Mouse (Mus musculus): ENCODE data around the gene Cdk17.

Gene Cdk17

GRCm38 (mm10) chr10:93265833-93266232 is 105.2 kb downstream of the Cdk17 start:
- DNase-seq: no peak

- DNase-seq: no peak
These were observed 105.8 kb downstream of the Cdk17 start for GRCm38 (mm10) chr10:93266521-93266920.

- DNase-seq: no peak
These were observed 106.8 kb downstream of the Cdk17 start for GRCm38 (mm10) chr10:93267509-93267908.

GRCm38 (mm10) chr10:93268339-93268738 is 107.7 kb downstream of the Cdk17 start:
- DNase-seq: no peak

GRCm38 (mm10) chr10:93269744-93270143 is 109.1 kb downstream of the Cdk17 start:
- no peak for DNase-seq

GRCm38 (mm10) chr10:93270889-93271460 is 110.3 kb downstream of the Cdk17 start:
- no peak for DNase-seq

- DNase-seq: no peak
These were observed 111.2 kb downstream of the Cdk17 start for GRCm38 (mm10) chr10:93271831-93272230.

- DNase-seq: peak; percentile 77
These were observed 112.6 kb downstream of the Cdk17 start for GRCm38 (mm10) chr10:93272986-93273982.

GRCm38 (mm10) chr10:93274277-93274696 is 113.6 kb downstream of the Cdk17 start:
- no peak for DNase-seq

- no peak for DNase-seq
These were observed 114.8 kb downstream of the Cdk17 start for GRCm38 (mm10) chr10:93275212-93276136.

- DNase-seq: peak; percentile 65
These were observed 115.7 kb downstream of the Cdk17 start for GRCm38 (mm10) chr10:93276349-93276763.

GRCm38 (mm10) chr10:93276857-93277256 is 116.2 kb downstream of the Cdk17 start:
- no peak for DNase-seq

- DNase-seq: no peak
These were observed 117.7 kb downstream of the Cdk17 start for GRCm38 (mm10) chr10:93278361-93278760.

- DNase-seq: no peak
These were observed 118.4 kb downstream of the Cdk17 start for GRCm38 (mm10) chr10:93279062-93279461.

GRCm38 (mm10) chr10:93280586-93280985 is 119.9 kb downstream of the Cdk17 start:
- DNase-seq: no peak

GRCm38 (mm10) chr10:93281092-93281491 is 120.4 kb downstream of the Cdk17 start:
- no peak for DNase-seq

GRCm38 (mm10) chr10:93282526-93282964 is 121.9 kb downstream of the Cdk17 start:
- peak; percentile 70 for DNase-seq

- no peak for DNase-seq
These were observed 122.6 kb downstream of the Cdk17 start for GRCm38 (mm10) chr10:93283258-93283657.

GRCm38 (mm10) chr10:93285489-93285888 is 124.8 kb downstream of the Cdk17 start:
- no peak for DNase-seq

- DNase-seq: no peak
These were observed 127.0 kb downstream of the Cdk17 start for GRCm38 (mm10) chr10:93287551-93288145.

- DNase-seq: no peak
These were observed 127.7 kb downstream of the Cdk17 start for GRCm38 (mm10) chr10:93288336-93288735.

GRCm38 (mm10) chr10:93289404-93289803 is 128.7 kb downstream of the Cdk17 start:
- DNase-seq: no peak

Data from kidney, adult 9 months (tissue).